In genomic region chr3:106493202-106493601, GRCm38 (mm10) we compare ENCODE assay signal across 21 mouse cellular contexts. TPM values are rescaled to one million over a fixed set of nuclear protein-coding genes. Genes with fewer than 3 reads are reported as not detected.
DNase-seq lines count a peak whose midpoint lies in the region; ATAC-seq lines count a peak whose summit lies in the region.
"Had no signal": no experiment of that assay in that cellular context is flagged by ENCODE, and none has a peak within 500 bp of the region (broad histone marks: within the 10 kb centered on the region; RNA-seq: fewer than 3 reads in every experiment).

No protein-coding gene starts in this region.

- H3K4me1 ChIP-seq in heart, embryonic 14.5 days (ENCODE audit: control insufficient read depth in 2 of 2, insufficient read depth in 2 of 2, low read length in 2 of 2), result peaks cover 9 to 21% of the 10 kb centered on the region in 2 experiments
- H3K4me1 ChIP-seq in megakaryocyte, embryonic 14.5 days, result peaks cover 100% of the 10 kb centered on the region
- H3K4me1 ChIP-seq: limb, embryonic 15.5 days; neural tube, embryonic 12.5 days had no signal

- DNase-seq in heart, postnatal 10 days, result no peak
- peak; percentile 53 for DNase-seq in induced T-regulatory cell, adult 2 months (ENCODE audit: low read depth)
- DNase-seq in adipocyte (ENCODE audit: low spot score), result no peak
- DNase-seq in frontal cortex, postnatal 10 days (ENCODE audit: low spot score in 2 of 2), result no peak
- DNase-seq: adrenal gland, postnatal 25 days; cerebellum, adult 9-10 months; gastrocnemius, postnatal 14 days; kidney, adult 2 months; lung, embryonic 14.5 days; midbrain, embryonic 14.5 days; right cerebral cortex, postnatal 14 days; spleen, adult 18-20 months had no signal

- no peaks in the 10 kb centered on the region for H3K9me3 ChIP-seq in heart, embryonic 14.5 days (ENCODE audit: control insufficient read depth, low read length)
- no peaks in the 10 kb centered on the region for H3K9me3 ChIP-seq in megakaryocyte, embryonic 14.5 days
- H3K9me3 ChIP-seq: limb, embryonic 15.5 days; neural tube, embryonic 12.5 days had no signal

- H3K4me3 ChIP-seq in heart, embryonic 14.5 days (ENCODE audit: control insufficient read depth in 1 of 2, insufficient read depth in 1 of 2, low read depth in 1 of 2, low read length in 2 of 2), result no peak overlapping the region
- H3K4me3 ChIP-seq in megakaryocyte, embryonic 14.5 days (replicated peaks), result peak overlapping the region; percentile 56
- H3K4me3 ChIP-seq: left cerebral cortex, adult 2 months; limb, embryonic 15.5 days; neural tube, embryonic 12.5 days had no signal

- peak overlapping the region; percentile 32 to 74; a peak in 3 of 4 replicates for H3K27ac ChIP-seq in heart, embryonic 14.5 days (replicated peaks in 1 of 2; ENCODE audit: control insufficient read depth in 1 of 2, insufficient read depth in 1 of 2, low read depth in 2 of 2, low read length in 2 of 2)
- H3K27ac ChIP-seq: hindbrain, postnatal 0 days; kidney, postnatal 0 days; left cerebral cortex, adult 2 months; limb, embryonic 15.5 days; neural tube, embryonic 12.5 days had no signal

- no peak overlapping the region for H3K4me2 ChIP-seq in heart, embryonic 14.5 days (ENCODE audit: low read length)
- H3K4me2 ChIP-seq: limb, embryonic 15.5 days; lung, embryonic 14.5 days; neural tube, embryonic 12.5 days had no signal

- no peaks in the 10 kb centered on the region for H3K36me3 ChIP-seq in heart, embryonic 14.5 days (ENCODE audit: control insufficient read depth, insufficient read depth, low read length)
- H3K36me3 ChIP-seq in megakaryocyte, embryonic 14.5 days (replicated peaks; ENCODE audit: low read length), result peaks cover 91% of the 10 kb centered on the region
- H3K36me3 ChIP-seq: limb, embryonic 15.5 days; neural tube, embryonic 12.5 days had no signal

- intact Hi-C loops in heart, postnatal 10 days (cut with DNase I), result no loop called here

- H3K9ac ChIP-seq in heart, embryonic 14.5 days (ENCODE audit: low read length), result no peak overlapping the region
- H3K9ac ChIP-seq: limb, embryonic 15.5 days; lung, embryonic 14.5 days; neural tube, embryonic 12.5 days had no signal

- no peaks in the 10 kb centered on the region for H3K27me3 ChIP-seq in heart, embryonic 14.5 days (ENCODE audit: control insufficient read depth, insufficient read depth, low read length)
- H3K27me3 ChIP-seq in megakaryocyte, embryonic 14.5 days (replicated peaks), result no peaks in the 10 kb centered on the region
- H3K27me3 ChIP-seq: limb, embryonic 15.5 days; neural tube, embryonic 12.5 days had no signal

- ATAC-seq in heart, embryonic 14.5 days (ENCODE audit: insufficient number of reproducible peaks, insufficient read depth, low FRiP score, low read depth), result no peak
- no peak for ATAC-seq in megakaryocyte, adult 5-6 weeks (ENCODE audit: poor library complexity, severe bottlenecking)
- ATAC-seq: forebrain, embryonic 14.5 days; hindbrain, postnatal 0 days had no signal

- WGBS in heart, embryonic 14.5 days, result 75% methylated on average over 8 of the region's 8 CpGs

RNA-seq across cellular contexts. Expression of gene Dennd2d, which starts 11.0 kb away (rescaled TPM):
- polyA plus RNA-seq in heart, embryonic 14.5 days (2014; fragmentation: Nextera tagmentation; extraction: Ambion mirVana), result 1.7 and 2.5 TPM in 2 replicates
- under 1 TPM; 0.48 to 0.52 TPM for total RNA-seq in heart, postnatal 10 days (2021)
- 13.9 TPM in 1 of 2 replicates, not detected in the other for polyA plus RNA-seq in megakaryocyte, embryonic 14.5 days (2012; ENCODE audit: insufficient read depth, low replicate concordance)
- 10.6 and 14.0 TPM in 2 replicates for total RNA-seq in megakaryocyte, adult 5-6 weeks (2015)
- 20.3 and 20.7 TPM in 2 replicates for total RNA-seq in megakaryocyte, adult 5-6 weeks (2017)

RNA-seq across cellular contexts. Expression of gene Dram2, which starts 54.4 kb away (rescaled TPM):
- 75.9 and 76.9 TPM in 2 replicates for polyA plus RNA-seq in heart, embryonic 14.5 days (2014; fragmentation: Nextera tagmentation; extraction: Ambion mirVana)
- 100 to 1,000 TPM in 1 of 2 experiments, 10 to 100 TPM in 1; 91.4 to 101 TPM for total RNA-seq in heart, postnatal 10 days (2021)
- 6.3 TPM in 1 of 2 replicates, not detected in the other for polyA plus RNA-seq in megakaryocyte, embryonic 14.5 days (2012; ENCODE audit: insufficient read depth, low replicate concordance)
- total RNA-seq in megakaryocyte, adult 5-6 weeks (2015), result 78.6 and 107 TPM in 2 replicates
- total RNA-seq in megakaryocyte, adult 5-6 weeks (2017), result 72.5 and 94.8 TPM in 2 replicates

RNA-seq across cellular contexts. Expression of gene Cept1, which starts 54.4 kb away (rescaled TPM):
- polyA plus RNA-seq in heart, embryonic 14.5 days (2014; fragmentation: Nextera tagmentation; extraction: Ambion mirVana), result 31.6 and 37.0 TPM in 2 replicates
- total RNA-seq in heart, postnatal 10 days (2021), result 10 to 100 TPM; 20.4 to 21.9 TPM
- 9.1 TPM in 1 of 2 replicates, not detected in the other for polyA plus RNA-seq in megakaryocyte, embryonic 14.5 days (2012; ENCODE audit: insufficient read depth, low replicate concordance)
- 69.6 and 74.0 TPM in 2 replicates for total RNA-seq in megakaryocyte, adult 5-6 weeks (2015)
- total RNA-seq in megakaryocyte, adult 5-6 weeks (2017), result 104 and 122 TPM in 2 replicates

Comparison
In these comparisons a context has a peak if more than half of its experiments do, and no peak if none do; other contexts are left out.
1. RNA of gene Dennd2d, which starts 11.0 kb away (total RNA-seq): 10.6 to 20.7 TPM in megakaryocyte, adult 5-6 weeks; 0.48 to 0.52 TPM in heart, postnatal 10 days; every median in the first group is over 4 times any median in the second.